Mouse (Mus musculus): ENCODE results near the gene Gbp8. TPM values are rescaled to one million over a fixed set of nuclear protein-coding genes. Genes with fewer than 3 reads are reported as not detected.

Gbp8 gene
- polyA plus RNA-seq, 1 experiment from 2014 or later: 1.2 TPM

DNA sequence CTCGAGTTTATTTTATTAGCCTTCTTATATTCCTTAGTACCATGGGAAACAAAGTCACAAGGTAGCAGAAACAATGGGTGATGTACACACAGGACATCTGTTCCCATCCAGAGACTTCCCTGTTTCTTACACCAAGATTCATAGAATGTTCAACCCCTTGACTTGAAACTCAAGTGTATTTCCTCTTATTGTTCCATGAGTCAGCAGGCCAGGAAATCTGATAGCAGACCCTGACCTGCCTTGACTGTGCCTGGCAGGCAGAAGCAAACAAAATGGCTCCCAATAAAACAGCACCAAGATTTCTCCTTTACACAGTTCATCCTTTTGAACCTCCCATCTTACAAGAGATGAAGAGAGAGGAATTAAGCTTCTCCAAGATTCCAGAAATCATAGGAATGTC lies 126.8 kb downstream of the Gbp8 start:
- Histone ChIP-seq H3K9me3 (ENCODE audit: control insufficient read depth, low read depth, low read length) (no peaks in the 10 kb centered on the region), H3K9ac (replicated peaks; ENCODE audit: low read depth, low read length) (no peak overlapping the region), H3K4me2 (replicated peaks; ENCODE audit: low read depth, low read length) (no peak overlapping the region), H3K36me3 (ENCODE audit: control insufficient read depth, insufficient read depth, low read length) (no peaks in the 10 kb centered on the region), H3K4me1 (ENCODE audit: control insufficient read depth, insufficient read depth, low read length) (no peaks in the 10 kb centered on the region), H3K27ac (ENCODE audit: low read length) (no peak overlapping the region), H3K27me3 (ENCODE audit: control insufficient read depth, insufficient read depth, low read length) (no peaks in the 10 kb centered on the region), H3K4me3 (ENCODE audit: low read depth, low read length) (no peak overlapping the region)
- no peak for ATAC-seq (ENCODE audit: insufficient number of reproducible peaks, insufficient read depth, low FRiP score, low read depth)
- WGBS: 71% methylated on average over 1 of the region's 1 CpGs

GRCm38 (mm10) chr5:105011570-105011969 lies 127.8 kb downstream of the Gbp8 start:
- Histone ChIP-seq H3K4me1 (ENCODE audit: control insufficient read depth, insufficient read depth, low read length) (no peaks in the 10 kb centered on the region), H3K4me3 (ENCODE audit: low read depth, low read length) (no peak overlapping the region), H3K9me3 (ENCODE audit: control insufficient read depth, low read depth, low read length) (no peaks in the 10 kb centered on the region), H3K36me3 (ENCODE audit: control insufficient read depth, insufficient read depth, low read length) (no peaks in the 10 kb centered on the region), H3K27ac (ENCODE audit: low read length) (no peak overlapping the region), H3K27me3 (ENCODE audit: control insufficient read depth, insufficient read depth, low read length) (no peaks in the 10 kb centered on the region), H3K4me2 (replicated peaks; ENCODE audit: low read depth, low read length) (no peak overlapping the region), H3K9ac (replicated peaks; ENCODE audit: low read depth, low read length) (no peak overlapping the region)
- ATAC-seq (ENCODE audit: insufficient number of reproducible peaks, insufficient read depth, low FRiP score, low read depth): no peak
- WGBS: 82% methylated on average over 4 of the region's 4 CpGs

DNA sequence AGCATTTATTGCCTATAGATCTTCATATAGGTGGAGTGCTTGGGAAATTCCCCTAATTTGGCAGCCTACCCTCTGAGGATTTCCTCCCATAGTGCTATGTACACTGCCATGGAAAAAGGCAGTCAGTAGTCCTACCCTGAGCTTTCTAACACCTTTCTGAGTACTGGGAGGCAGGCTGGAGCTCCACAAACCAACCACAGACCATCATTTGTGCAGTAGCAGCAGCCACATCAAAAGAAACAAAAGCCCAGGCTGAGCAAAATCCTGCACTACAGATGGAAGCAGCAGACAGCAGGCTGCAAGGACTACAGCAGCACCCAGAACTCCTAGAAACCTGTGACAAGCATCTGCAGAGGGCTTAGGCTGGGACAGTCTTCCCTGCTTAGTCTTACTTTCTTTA lies 129.0 kb downstream of the Gbp8 start:
- H3K36me3 ChIP-seq (ENCODE audit: control insufficient read depth, insufficient read depth, low read length): no peaks in the 10 kb centered on the region
- H3K27me3 ChIP-seq (ENCODE audit: control insufficient read depth, insufficient read depth, low read length): no peaks in the 10 kb centered on the region
- no peak overlapping the region for H3K9ac ChIP-seq (replicated peaks; ENCODE audit: low read depth, low read length)
- no peaks in the 10 kb centered on the region for H3K9me3 ChIP-seq (ENCODE audit: control insufficient read depth, low read depth, low read length)
- no peaks in the 10 kb centered on the region for H3K4me1 ChIP-seq (ENCODE audit: control insufficient read depth, insufficient read depth, low read length)
- no peak for ATAC-seq (ENCODE audit: insufficient number of reproducible peaks, insufficient read depth, low FRiP score, low read depth)
- no peak overlapping the region for H3K4me2 ChIP-seq (replicated peaks; ENCODE audit: low read depth, low read length)
- H3K4me3 ChIP-seq (ENCODE audit: low read depth, low read length): no peak overlapping the region
- H3K27ac ChIP-seq (ENCODE audit: low read length): no peak overlapping the region

- no peaks in the 10 kb centered on the region for H3K9me3 ChIP-seq (ENCODE audit: control insufficient read depth, low read depth, low read length)
- H3K4me3 ChIP-seq (ENCODE audit: low read depth, low read length): no peak overlapping the region
- WGBS: 78% methylated on average over 2 of the region's 2 CpGs
- no peak overlapping the region for H3K4me2 ChIP-seq (replicated peaks; ENCODE audit: low read depth, low read length)
- ATAC-seq (ENCODE audit: insufficient number of reproducible peaks, insufficient read depth, low FRiP score, low read depth): no peak
- no peak overlapping the region for H3K9ac ChIP-seq (replicated peaks; ENCODE audit: low read depth, low read length)
- H3K36me3 ChIP-seq (ENCODE audit: control insufficient read depth, insufficient read depth, low read length): no peaks in the 10 kb centered on the region
- no peaks in the 10 kb centered on the region for H3K4me1 ChIP-seq (ENCODE audit: control insufficient read depth, insufficient read depth, low read length)
- H3K27ac ChIP-seq (ENCODE audit: low read length): no peak overlapping the region
- H3K27me3 ChIP-seq (ENCODE audit: control insufficient read depth, insufficient read depth, low read length): no peaks in the 10 kb centered on the region
These were observed 149.9 kb downstream of the Gbp8 start for GRCm38 (mm10) chr5:104989411-104989810.

GRCm38 (mm10) chr5:104988000-104988399 lies 151.3 kb downstream of the Gbp8 start:
- no peaks in the 10 kb centered on the region for H3K27me3 ChIP-seq (ENCODE audit: control insufficient read depth, insufficient read depth, low read length)
- no peak overlapping the region for H3K4me2 ChIP-seq (replicated peaks; ENCODE audit: low read depth, low read length)
- no peak overlapping the region for H3K27ac ChIP-seq (ENCODE audit: low read length)
- no peaks in the 10 kb centered on the region for H3K36me3 ChIP-seq (ENCODE audit: control insufficient read depth, insufficient read depth, low read length)
- ATAC-seq (ENCODE audit: insufficient number of reproducible peaks, insufficient read depth, low FRiP score, low read depth): 0 out of 2 replicates have a peak, but pooled peaks have one; percentile 18
- 53% methylated on average over 2 of the region's 2 CpGs for WGBS
- H3K4me1 ChIP-seq (ENCODE audit: control insufficient read depth, insufficient read depth, low read length): no peaks in the 10 kb centered on the region
- H3K4me3 ChIP-seq (ENCODE audit: low read depth, low read length): no peak overlapping the region
- no peaks in the 10 kb centered on the region for H3K9me3 ChIP-seq (ENCODE audit: control insufficient read depth, low read depth, low read length)
- H3K9ac ChIP-seq (replicated peaks; ENCODE audit: low read depth, low read length): no peak overlapping the region

DNA sequence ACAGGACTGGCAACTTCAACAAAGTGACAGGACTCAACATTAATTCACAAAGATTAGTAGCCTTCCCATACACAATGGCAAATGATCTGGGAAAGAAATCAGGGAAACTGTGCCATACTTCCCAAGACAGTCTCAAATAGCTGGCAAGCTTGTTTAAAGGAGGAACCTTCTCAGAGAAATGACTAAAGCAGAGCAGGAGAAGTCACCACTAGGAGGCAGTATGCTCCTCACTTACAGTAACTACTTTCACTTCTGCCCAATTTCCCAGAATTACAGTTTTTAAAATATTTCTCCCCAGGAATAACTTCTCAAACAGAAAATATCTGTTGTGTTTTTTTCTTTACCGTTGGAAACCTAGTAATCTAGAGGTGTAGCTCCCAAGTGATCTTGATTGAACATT lies 152.6 kb downstream of the Gbp8 start:
- Histone ChIP-seq H3K4me2 (replicated peaks; ENCODE audit: low read depth, low read length) (no peak overlapping the region), H3K36me3 (ENCODE audit: control insufficient read depth, insufficient read depth, low read length) (no peaks in the 10 kb centered on the region), H3K9me3 (ENCODE audit: control insufficient read depth, low read depth, low read length) (no peaks in the 10 kb centered on the region), H3K4me1 (ENCODE audit: control insufficient read depth, insufficient read depth, low read length) (no peaks in the 10 kb centered on the region), H3K27ac (ENCODE audit: low read length) (no peak overlapping the region), H3K9ac (replicated peaks; ENCODE audit: low read depth, low read length) (no peak overlapping the region), H3K27me3 (ENCODE audit: control insufficient read depth, insufficient read depth, low read length) (no peaks in the 10 kb centered on the region), H3K4me3 (ENCODE audit: low read depth, low read length) (no peak overlapping the region)
- 51% methylated on average over 1 of the region's 1 CpGs for WGBS
- ATAC-seq (ENCODE audit: insufficient number of reproducible peaks, insufficient read depth, low FRiP score, low read depth): no peak

- peak within 1 kb of the TSS; percentile 10; the same call in 1 of the 2 replicates for H3K4me3 ChIP-seq (ENCODE audit: low read depth, low read length)
- no peaks in the 10 kb centered on the region for H3K36me3 ChIP-seq (ENCODE audit: control insufficient read depth, insufficient read depth, low read length)
- no peak within 1 kb of the TSS for H3K9ac ChIP-seq (replicated peaks; ENCODE audit: low read depth, low read length)
- no peaks in the 10 kb centered on the region for H3K4me1 ChIP-seq (ENCODE audit: control insufficient read depth, insufficient read depth, low read length)
- no peaks in the 10 kb centered on the region for H3K27me3 ChIP-seq (ENCODE audit: control insufficient read depth, insufficient read depth, low read length)
- H3K9me3 ChIP-seq (ENCODE audit: control insufficient read depth, low read depth, low read length): no peaks in the 10 kb centered on the region
- ATAC-seq (ENCODE audit: insufficient number of reproducible peaks, insufficient read depth, low FRiP score, low read depth): no peak
- 28% methylated on average over 12 of the region's 12 CpGs for WGBS
- H3K27ac ChIP-seq (ENCODE audit: low read length): no peak within 1 kb of the TSS
- H3K4me2 ChIP-seq (replicated peaks; ENCODE audit: low read depth, low read length): peak within 1 kb of the TSS; percentile 30; the same call in 1 of the 2 replicates
These were observed 156.8 kb downstream of the Gbp8 start, which contains the start of gene Abcg3 for GRCm38 (mm10) chr5:104982535-104982934. TSS of gene Abcg3 (minus strand) at chr5:104982718.

DNA sequence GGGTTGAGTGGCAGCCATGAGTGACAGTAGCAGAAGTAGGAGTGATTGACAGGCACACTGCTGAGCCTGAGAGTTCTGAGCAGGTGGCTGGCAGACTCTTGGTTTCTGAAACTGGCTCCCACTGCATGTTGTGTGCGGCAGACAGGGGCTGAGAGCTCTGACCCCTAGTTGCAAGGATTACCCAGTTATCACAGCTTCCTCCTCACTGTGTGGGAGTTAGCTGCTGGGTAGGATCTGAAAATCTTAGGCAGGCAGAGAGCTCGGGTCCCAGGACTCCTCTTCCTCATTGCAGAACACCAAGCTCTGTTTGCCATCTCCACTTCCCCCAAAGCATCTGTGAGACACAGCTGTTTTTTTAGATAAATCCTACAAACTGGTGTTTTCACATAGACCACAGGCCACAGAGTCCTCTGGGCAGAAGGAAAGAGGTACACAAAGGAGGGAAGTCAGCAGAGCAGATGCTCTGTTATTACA lies 160.3 kb downstream of the Gbp8 start:
- WGBS: 59% methylated on average over 2 of the region's 2 CpGs
- ATAC-seq (ENCODE audit: insufficient number of reproducible peaks, insufficient read depth, low FRiP score, low read depth): no peak

More for the DNA sequence above, 160.3 kb downstream of the Gbp8 start:
- no peak overlapping the region for H3K4me2 ChIP-seq (replicated peaks; ENCODE audit: low read depth, low read length)
- no peaks in the 10 kb centered on the region for H3K27me3 ChIP-seq (ENCODE audit: control insufficient read depth, insufficient read depth, low read length)
- no peaks in the 10 kb centered on the region for H3K4me1 ChIP-seq (ENCODE audit: control insufficient read depth, insufficient read depth, low read length)
- H3K9ac ChIP-seq (replicated peaks; ENCODE audit: low read depth, low read length): no peak overlapping the region
- no peaks in the 10 kb centered on the region for H3K9me3 ChIP-seq (ENCODE audit: control insufficient read depth, low read depth, low read length)
- H3K36me3 ChIP-seq (ENCODE audit: control insufficient read depth, insufficient read depth, low read length): no peaks in the 10 kb centered on the region
- no peak overlapping the region for H3K27ac ChIP-seq (ENCODE audit: low read length)
- H3K4me3 ChIP-seq (ENCODE audit: low read depth, low read length): no peak overlapping the region

All from stomach, embryonic 14.5 days (tissue).